Mouse (Mus musculus): ENCODE measurements at regions not wholly inside any gene's neighbourhood (a gene's known extent, or its start where the extent isn't known, plus 50 kb on each side); places are given as distances from the start of the nearest gene placed in this dataset.

- TF ChIP-seq CTCF (IDR thresholded peaks at IDR 0.05; ENCODE audit: control insufficient read depth, insufficient read depth, insufficient replicate concordance, low read depth, low read length) (no peak), POLR2A (IDR thresholded peaks at IDR 0.05; ENCODE audit: control insufficient read depth, low read depth, low read length) (no peak)
Observed at GRCm38 (mm10) chr9:43440959-43441510, 130.4 kb downstream of the Trim29 start.
